Mouse (Mus musculus): ENCODE data around the gene Gm9936. TPM values are rescaled to one million over a fixed set of nuclear protein-coding genes. Genes with fewer than 3 reads are reported as not detected.
"Not testable (repeated sequence)": the region's sequence is repeated elsewhere in the genome, so short reads cannot be mapped to it uniquely, and the experiment has no call there.

Gene Gm9936
- polyA plus RNA-seq (2016; fragmentation: Nextera tagmentation; extraction: Ambion mirVana), result 0.54 and 0.61 TPM in 2 replicates

DNA sequence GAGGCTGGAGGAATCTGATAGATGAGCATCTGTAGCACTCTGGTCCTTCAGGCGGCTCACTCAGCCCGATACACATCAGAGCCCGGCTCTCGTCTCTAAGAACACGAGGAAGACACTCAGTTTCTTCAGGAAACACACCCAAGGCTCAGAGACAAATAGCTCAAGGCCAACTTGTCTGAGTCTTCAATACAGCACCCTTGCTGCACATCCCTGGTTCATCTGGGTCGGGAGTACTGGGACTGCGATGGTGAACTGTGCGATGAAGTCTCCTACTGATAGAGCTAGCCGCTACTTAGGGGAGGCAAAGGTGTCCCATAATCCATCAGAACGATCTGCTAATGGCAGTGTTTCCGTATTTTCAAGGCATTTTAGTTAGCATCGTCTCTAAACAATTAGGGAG lies at the start of gene Gm9936:
Gene Gm9936, minus strand, starts transcription at position 101 of the 400 bp plus-strand sequence.
- peaks cover 5% of the 10 kb centered on the region; the same call in 1 of the 2 replicates for H3K4me1 ChIP-seq
- peak within 1 kb of the TSS; percentile 32 for H3K4me3 ChIP-seq (replicated peaks)
- 87% methylated on average over 12 of the region's 12 CpGs for WGBS
- no peaks in the 10 kb centered on the region for H3K9me3 ChIP-seq
- H3K9ac ChIP-seq, result peak within 1 kb of the TSS; percentile 51
- no peak within 1 kb of the TSS for H3K27ac ChIP-seq
- H3K4me2 ChIP-seq, result peak within 1 kb of the TSS; percentile 60
- no peak for ATAC-seq (ENCODE audit: low FRiP score)
- peaks cover 20% of the 10 kb centered on the region for H3K27me3 ChIP-seq
- no peaks in the 10 kb centered on the region for H3K36me3 ChIP-seq (replicated peaks)

DNA sequence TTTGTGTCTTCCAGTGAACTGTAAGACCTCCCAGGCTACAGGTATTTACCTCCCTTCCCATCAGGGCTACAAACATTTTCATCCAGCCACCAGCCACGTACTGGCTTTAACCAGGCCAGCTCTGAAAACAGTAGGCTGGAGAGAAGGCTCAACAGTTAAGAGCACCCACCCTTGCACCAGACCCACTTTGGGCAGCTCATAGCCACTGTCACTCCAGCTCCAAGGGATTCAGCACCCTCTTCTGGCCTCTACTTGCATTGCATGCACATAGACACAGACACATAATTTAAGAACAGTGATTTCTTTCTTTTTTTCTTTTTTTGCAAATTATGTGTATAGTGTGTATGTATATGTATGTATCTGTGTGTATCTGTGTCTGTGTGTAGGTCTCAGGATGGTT lies 43.9 kb upstream of the Gm9936 start:
- Histone ChIP-seq H3K27ac (no peak overlapping the region), H3K4me1 (peaks cover 7% of the 10 kb centered on the region), H3K27me3 (no peaks in the 10 kb centered on the region), H3K4me2 (no peak overlapping the region), H3K9ac (no peak overlapping the region), H3K9me3 (peaks cover 2% of the 10 kb centered on the region; the same call in 1 of the 2 replicates), H3K4me3 (replicated peaks) (no peak overlapping the region), H3K36me3 (replicated peaks) (no peaks in the 10 kb centered on the region)
- no peak for ATAC-seq (ENCODE audit: low FRiP score)
- 37% methylated on average over 1 of the region's 1 CpGs for WGBS

DNA sequence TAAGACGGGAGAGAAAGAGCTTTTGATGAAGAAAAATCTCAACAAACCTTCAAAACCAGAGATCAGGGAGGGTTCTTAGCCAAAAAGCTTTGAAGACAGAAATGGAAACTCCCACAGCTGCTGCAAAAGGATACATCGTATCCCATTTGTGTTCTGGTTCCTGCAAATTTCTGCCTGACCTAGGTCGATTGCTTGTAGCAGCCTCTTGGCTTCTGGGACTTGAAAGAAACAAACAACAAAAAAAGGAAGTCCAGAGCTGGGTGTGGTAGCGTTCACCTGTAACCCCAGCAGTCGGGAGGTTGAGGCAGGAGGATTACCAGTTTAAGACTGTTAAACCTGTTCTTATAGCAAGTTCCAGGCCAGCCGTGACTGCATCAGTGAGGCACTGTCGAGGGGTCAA lies 40.4 kb upstream of the Gm9936 start:
- no peak overlapping the region for H3K4me2 ChIP-seq
- no peak overlapping the region for H3K9ac ChIP-seq
- H3K27ac ChIP-seq, result no peak overlapping the region
- H3K4me1 ChIP-seq, result peaks cover 9% of the 10 kb centered on the region
- H3K4me3 ChIP-seq (replicated peaks), result no peak overlapping the region
- ATAC-seq (ENCODE audit: low FRiP score), result no peak
- no peaks in the 10 kb centered on the region for H3K27me3 ChIP-seq
- H3K9me3 ChIP-seq, result no peaks in the 10 kb centered on the region
- no peaks in the 10 kb centered on the region for H3K36me3 ChIP-seq (replicated peaks)
- WGBS, result 84% methylated on average over 7 of the region's 7 CpGs

DNA sequence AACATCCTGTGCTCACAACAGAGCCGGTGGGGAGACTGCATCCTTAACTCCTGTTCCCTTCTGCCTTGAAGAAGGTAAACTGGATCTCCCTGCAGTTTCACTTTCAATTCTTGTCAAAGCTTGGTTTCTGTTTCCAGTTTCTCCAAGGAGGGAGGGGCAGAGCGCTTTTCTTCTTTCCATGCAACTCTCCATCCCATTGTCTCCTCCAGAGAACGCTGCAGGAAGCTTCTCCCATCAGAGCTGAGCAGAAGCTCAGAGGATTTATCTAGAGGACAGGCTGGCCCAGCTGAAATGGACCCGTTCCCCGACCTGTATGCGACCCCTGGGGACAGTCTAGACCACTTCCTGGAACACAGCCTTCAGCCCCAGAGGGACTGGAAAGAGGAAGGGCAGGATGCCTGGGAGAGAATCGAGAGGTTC lies 38.9 kb upstream of the Gm9936 start:
- Histone ChIP-seq H3K27me3 (no peaks in the 10 kb centered on the region), H3K4me2 (0 out of 2 replicates have a peak overlapping the region, but pooled peaks have one; percentile 2), H3K9me3 (no peaks in the 10 kb centered on the region), H3K4me3 (replicated peaks) (no peak overlapping the region), H3K4me1 (peaks cover 9% of the 10 kb centered on the region), H3K9ac (no peak overlapping the region), H3K36me3 (replicated peaks) (no peaks in the 10 kb centered on the region), H3K27ac (no peak overlapping the region)
- ATAC-seq (ENCODE audit: low FRiP score), result no peak
- 13% methylated on average over 7 of the region's 7 CpGs for WGBS

DNA sequence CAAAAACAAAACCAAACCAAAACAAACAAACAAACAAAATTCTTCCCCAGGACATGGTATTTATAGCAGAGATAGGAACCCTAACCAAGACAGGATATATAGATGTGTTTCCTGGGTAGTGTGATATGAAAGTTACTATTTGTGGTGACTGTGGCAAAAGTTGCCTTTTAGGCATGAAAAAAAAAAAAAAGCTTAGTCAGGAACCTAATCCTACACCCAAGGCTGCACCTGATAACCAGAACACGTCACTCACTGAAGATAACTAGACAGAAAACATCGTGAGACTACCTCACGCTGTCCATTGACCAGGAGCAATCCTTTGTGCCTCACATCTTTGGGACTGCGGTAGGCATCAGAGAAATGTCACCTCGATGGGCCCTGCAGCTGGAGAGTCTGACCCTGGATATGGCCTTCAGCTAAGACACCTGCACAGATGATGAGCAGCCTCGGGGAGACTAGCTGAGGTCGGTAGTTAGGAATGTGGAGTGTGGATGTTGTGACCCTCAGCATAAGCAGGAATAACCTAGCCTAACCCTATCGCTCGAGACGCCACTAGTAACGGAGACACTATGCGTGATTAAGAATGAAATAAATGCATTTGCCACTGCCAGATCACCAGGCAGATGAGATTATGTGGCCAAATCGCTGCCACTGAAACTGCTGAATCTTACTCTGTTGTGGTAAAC lies 38.3 kb upstream of the Gm9936 start, which contains the start of gene Oasl2:
Gene Oasl2, plus strand, starts transcription at position 249 of the 686 bp plus-strand sequence.
- 66% methylated on average over 13 of the region's 13 CpGs for WGBS
- H3K9ac ChIP-seq, result no peak within 1 kb of the TSS
- no peak within 1 kb of the TSS for H3K27ac ChIP-seq
- no peak for ATAC-seq (ENCODE audit: low FRiP score)
- H3K4me2 ChIP-seq, result 0 out of 2 replicates have a peak within 1 kb of the TSS, but pooled peaks have one; percentile 2
- peaks cover 9% of the 10 kb centered on the region for H3K4me1 ChIP-seq
- no peaks in the 10 kb centered on the region for H3K36me3 ChIP-seq (replicated peaks)
- no peaks in the 10 kb centered on the region for H3K27me3 ChIP-seq
- H3K9me3 ChIP-seq, result no peaks in the 10 kb centered on the region
- H3K4me3 ChIP-seq (replicated peaks), result no peak within 1 kb of the TSS

DNA sequence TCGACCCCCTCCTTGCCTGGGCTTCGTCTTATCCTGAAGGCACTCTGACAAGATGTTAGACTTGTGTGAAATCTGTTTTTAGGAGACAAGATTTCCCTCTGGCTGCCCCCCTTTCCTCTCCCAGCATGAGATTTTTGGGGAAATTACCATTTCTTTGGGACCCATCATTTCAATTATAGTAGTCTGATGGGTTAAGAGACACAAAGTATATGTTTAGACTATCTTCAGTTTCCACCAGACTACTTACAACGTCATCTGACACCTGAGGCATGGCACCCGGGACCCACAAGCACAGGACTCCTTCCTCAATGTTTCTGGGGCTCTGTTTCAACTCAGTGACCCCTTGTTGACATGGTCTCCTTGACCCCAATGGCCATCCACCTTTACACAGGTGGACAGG lies 37.1 kb upstream of the Gm9936 start:
- Histone ChIP-seq H3K4me1 (peaks cover 9% of the 10 kb centered on the region), H3K9me3 (no peaks in the 10 kb centered on the region), H3K4me2 (no peak overlapping the region), H3K9ac (no peak overlapping the region), H3K36me3 (replicated peaks) (no peaks in the 10 kb centered on the region), H3K27ac (no peak overlapping the region), H3K27me3 (no peaks in the 10 kb centered on the region), H3K4me3 (replicated peaks) (no peak overlapping the region)
- no peak for ATAC-seq (ENCODE audit: low FRiP score)
- WGBS, result 90% methylated on average over 4 of the region's 4 CpGs

DNA sequence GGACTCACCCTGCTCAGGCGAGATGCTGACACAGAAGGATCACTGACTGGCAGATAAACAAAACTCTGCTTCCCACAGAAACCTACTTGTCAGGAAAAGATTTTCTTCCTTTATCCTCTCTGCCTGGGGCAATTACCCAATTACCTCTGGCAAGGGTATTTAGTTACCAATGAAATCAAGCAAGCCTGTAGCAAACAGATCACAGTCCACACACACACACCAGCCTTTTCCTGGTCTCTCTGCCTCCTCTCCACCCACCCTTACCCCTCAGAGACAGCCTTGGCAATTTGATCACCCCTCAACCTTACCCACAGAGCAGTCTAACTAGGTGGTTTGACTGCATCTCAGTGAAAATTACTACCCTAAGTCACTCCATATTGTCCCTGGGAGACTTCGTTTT lies 30.5 kb upstream of the Gm9936 start:
- H3K27me3 ChIP-seq, result no peaks in the 10 kb centered on the region
- no peak overlapping the region for H3K4me2 ChIP-seq
- no peak for ATAC-seq (ENCODE audit: low FRiP score)
- H3K4me3 ChIP-seq (replicated peaks), result no peak overlapping the region
- no peaks in the 10 kb centered on the region for H3K4me1 ChIP-seq
- no peaks in the 10 kb centered on the region for H3K36me3 ChIP-seq (replicated peaks)
- WGBS, result 83% methylated on average over 2 of the region's 2 CpGs
- H3K27ac ChIP-seq, result no peak overlapping the region
- no peak overlapping the region for H3K9ac ChIP-seq
- H3K9me3 ChIP-seq, result no peaks in the 10 kb centered on the region

DNA sequence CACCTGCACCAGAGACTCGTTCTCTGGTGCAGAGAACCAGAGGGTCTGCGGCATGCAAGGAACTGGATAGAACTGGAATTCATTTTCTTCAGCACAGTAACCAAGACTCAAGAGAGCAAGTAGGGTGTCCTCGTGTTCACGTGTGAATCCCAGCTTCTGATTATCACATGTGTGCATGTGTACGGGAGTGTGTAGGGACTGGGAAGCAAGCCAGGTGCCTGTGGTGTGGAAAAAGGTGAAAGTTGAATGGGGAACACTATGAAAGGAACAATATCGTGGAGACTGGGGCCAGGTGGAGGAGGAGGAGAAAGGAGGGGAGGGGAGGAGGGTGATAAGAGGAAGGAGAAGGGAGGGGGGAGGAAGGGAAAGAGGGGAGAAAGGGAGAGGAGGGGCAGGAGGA lies 28.3 kb upstream of the Gm9936 start:
- no peaks in the 10 kb centered on the region for H3K4me1 ChIP-seq
- H3K9me3 ChIP-seq, result no peaks in the 10 kb centered on the region
- no peak overlapping the region for H3K4me2 ChIP-seq
- no peaks in the 10 kb centered on the region for H3K27me3 ChIP-seq
- H3K9ac ChIP-seq, result no peak overlapping the region
- no peak overlapping the region for H3K4me3 ChIP-seq (replicated peaks)
- H3K27ac ChIP-seq, result no peak overlapping the region
- ATAC-seq (ENCODE audit: low FRiP score), result no peak
- H3K36me3 ChIP-seq (replicated peaks), result no peaks in the 10 kb centered on the region
- WGBS, result 83% methylated on average over 6 of the region's 6 CpGs

DNA sequence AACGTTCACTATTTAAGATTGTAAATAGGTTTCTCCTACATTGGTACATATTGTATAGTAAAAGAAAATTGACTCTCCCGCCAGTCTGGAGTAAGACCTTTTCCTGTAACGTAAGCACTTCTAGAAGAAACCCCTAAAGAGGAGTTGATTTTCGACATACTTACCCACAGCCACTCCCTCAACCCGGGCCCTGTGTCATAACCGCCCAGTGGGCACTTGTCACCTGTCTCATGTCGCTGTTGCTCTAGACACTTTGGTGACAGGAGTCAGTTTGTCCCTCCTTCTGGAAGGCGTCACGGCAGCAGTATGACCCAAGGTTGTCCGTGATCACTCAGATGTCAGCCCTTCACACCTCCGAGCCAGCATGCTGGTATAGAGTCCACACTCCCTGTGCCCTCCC lies 24.5 kb upstream of the Gm9936 start:
- Histone ChIP-seq H3K36me3 (replicated peaks) (no peaks in the 10 kb centered on the region), H3K27me3 (0 out of 2 replicates have a peak, but pooled peaks cover 4% of the 10 kb centered on the region), H3K4me2 (no peak overlapping the region), H3K9ac (no peak overlapping the region), H3K4me3 (replicated peaks) (no peak overlapping the region), H3K4me1 (0 out of 2 replicates have a peak, but pooled peaks cover 6% of the 10 kb centered on the region), H3K27ac (no peak overlapping the region), H3K9me3 (no peaks in the 10 kb centered on the region)
- no peak for ATAC-seq (ENCODE audit: low FRiP score)
- 95% methylated on average over 11 of the region's 11 CpGs for WGBS

DNA sequence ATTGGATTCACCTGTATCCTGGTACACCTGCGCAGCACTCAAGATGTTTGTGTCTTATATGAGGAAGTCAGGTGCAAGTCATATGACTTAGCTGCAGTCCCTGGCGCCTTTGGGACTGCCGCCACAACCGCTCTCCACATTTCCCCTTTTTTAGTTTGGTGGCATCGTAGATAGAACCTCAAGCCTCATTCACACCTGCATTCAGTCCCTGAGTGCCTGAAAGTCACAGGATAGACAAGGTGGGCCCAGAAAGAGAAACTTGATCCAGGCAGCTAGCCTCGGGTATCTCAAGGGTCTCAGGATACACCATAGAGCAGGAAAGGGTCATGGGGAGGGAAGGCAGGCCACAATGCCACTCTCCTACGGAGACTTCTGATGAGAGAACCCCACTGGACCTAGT lies 23.8 kb upstream of the Gm9936 start:
- peaks cover 11% of the 10 kb centered on the region for H3K4me1 ChIP-seq
- not testable (repeated sequence) for H3K4me2 ChIP-seq; H3K27me3 ChIP-seq; H3K27ac ChIP-seq; H3K9ac ChIP-seq; H3K4me3 ChIP-seq (replicated peaks); ATAC-seq (ENCODE audit: low FRiP score); H3K9me3 ChIP-seq; H3K36me3 ChIP-seq (replicated peaks)
- 86% methylated on average over 6 of the region's 7 CpGs for WGBS

DNA sequence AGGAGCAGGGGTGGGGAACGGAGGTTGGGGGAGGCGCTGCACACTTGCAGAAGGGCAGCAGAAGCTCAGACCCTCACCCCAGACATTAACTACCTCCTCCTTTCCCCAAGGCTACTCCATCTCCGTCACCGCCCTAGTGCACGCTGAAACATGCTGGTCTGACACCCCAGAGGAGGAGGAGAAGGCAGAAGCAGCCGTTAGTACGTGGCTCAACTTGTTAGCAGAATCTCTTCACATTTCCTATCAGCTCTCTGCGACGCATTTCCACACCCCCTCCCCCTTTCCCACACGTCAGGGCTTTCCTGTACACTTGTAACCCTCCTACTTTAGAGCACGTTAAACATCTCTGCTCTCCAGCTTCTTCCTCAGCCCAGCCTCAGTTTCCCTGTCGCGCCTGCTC lies 20.9 kb upstream of the Gm9936 start:
- H3K27ac ChIP-seq, result no peak overlapping the region
- no peak for ATAC-seq (ENCODE audit: low FRiP score)
- no peak overlapping the region for H3K4me2 ChIP-seq
- 74% methylated on average over 13 of the region's 13 CpGs for WGBS
- no peak overlapping the region for H3K4me3 ChIP-seq (replicated peaks)
- peaks cover 24% of the 10 kb centered on the region for H3K4me1 ChIP-seq
- H3K9ac ChIP-seq, result no peak overlapping the region
- H3K27me3 ChIP-seq, result 0 out of 2 replicates have a peak, but pooled peaks cover 4% of the 10 kb centered on the region
- H3K9me3 ChIP-seq, result no peaks in the 10 kb centered on the region
- no peaks in the 10 kb centered on the region for H3K36me3 ChIP-seq (replicated peaks)

DNA sequence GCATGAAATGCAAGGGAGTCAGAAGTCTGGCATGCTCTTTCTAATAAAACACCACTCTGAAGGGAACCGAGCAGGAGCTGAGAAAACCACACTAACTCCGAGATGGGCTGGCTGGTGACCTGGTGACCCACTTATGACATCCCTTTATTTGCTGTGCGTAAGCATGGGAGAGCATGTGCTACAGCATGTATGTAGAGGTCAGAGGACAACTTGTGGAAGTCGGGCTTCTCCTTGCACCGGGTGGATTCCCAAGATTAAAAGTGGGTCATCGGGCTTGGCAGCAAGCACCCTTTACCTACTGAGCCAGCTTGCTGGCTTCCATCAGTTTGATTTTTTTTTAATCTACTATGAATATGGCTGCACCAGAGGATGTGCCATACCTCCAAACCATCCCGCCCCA lies 19.0 kb upstream of the Gm9936 start:
- 64% methylated on average over 7 of the region's 7 CpGs for WGBS
- Histone ChIP-seq H3K36me3 (replicated peaks) (no peaks in the 10 kb centered on the region), H3K4me2 (no peak overlapping the region), H3K9me3 (no peaks in the 10 kb centered on the region), H3K27me3 (0 out of 2 replicates have a peak, but pooled peaks cover 4% of the 10 kb centered on the region), H3K4me1 (peaks cover 24% of the 10 kb centered on the region), H3K4me3 (replicated peaks) (no peak overlapping the region), H3K9ac (no peak overlapping the region), H3K27ac (no peak overlapping the region)
- no peak for ATAC-seq (ENCODE audit: low FRiP score)

DNA sequence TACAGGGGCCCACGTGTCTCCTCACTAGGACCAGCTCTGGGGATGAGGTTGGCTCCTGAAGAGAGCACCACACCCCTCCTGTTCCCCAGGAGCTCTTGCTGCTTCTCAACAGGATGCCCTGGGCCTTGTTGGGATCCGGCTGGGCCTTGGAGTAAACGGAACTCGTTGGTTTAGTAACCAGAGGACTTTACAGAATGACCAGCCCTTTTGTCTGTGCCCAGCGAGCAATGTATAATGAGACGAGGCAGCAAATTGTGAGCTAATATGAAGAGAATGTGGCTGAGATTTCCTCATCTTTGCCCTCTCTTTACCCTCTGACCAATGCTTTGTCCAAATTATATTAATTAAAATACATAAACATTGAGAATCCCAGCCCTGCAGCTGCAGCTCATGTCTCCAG lies 17.8 kb upstream of the Gm9936 start:
- Histone ChIP-seq H3K27me3 (0 out of 2 replicates have a peak, but pooled peaks cover 4% of the 10 kb centered on the region), H3K27ac (peak overlapping the region; percentile 25; the same call in 1 of the 2 replicates), H3K9me3 (no peaks in the 10 kb centered on the region), H3K9ac (no peak overlapping the region), H3K36me3 (replicated peaks) (no peaks in the 10 kb centered on the region), H3K4me2 (no peak overlapping the region), H3K4me1 (peaks cover 24% of the 10 kb centered on the region), H3K4me3 (replicated peaks) (no peak overlapping the region)
- no peak for ATAC-seq (ENCODE audit: low FRiP score)
- 9% methylated on average over 6 of the region's 6 CpGs for WGBS

Data from forebrain, embryonic 12.5 days (tissue).